Mouse (Mus musculus): ENCODE measurements around the gene Ralgps1. TPM values are rescaled to one million over a fixed set of nuclear protein-coding genes. Genes with fewer than 3 reads are reported as not detected.

The Ralgps1 gene
- polyA plus RNA-seq, 1 experiment from 2014 or later, result 1.1 TPM

GRCm38 (mm10) chr2:33154751-33155372, 216.4 kb downstream of the Ralgps1 start:
- Histone ChIP-seq H3K9ac (ENCODE audit: low read depth, low read length) (no peak overlapping the region), H3K27ac (ENCODE audit: low read length) (no peak overlapping the region), H3K4me3 (ENCODE audit: low read depth, low read length) (no peak overlapping the region), H3K27me3 (ENCODE audit: control insufficient read depth, insufficient read depth, low read depth, low read length) (no peaks in the 10 kb centered on the region), H3K4me2 (ENCODE audit: low read depth, low read length) (no peak overlapping the region), H3K4me1 (ENCODE audit: control insufficient read depth, low read depth, low read length) (no peaks in the 10 kb centered on the region; the same call in 1 of the 2 replicates), H3K9me3 (replicated peaks; ENCODE audit: control insufficient read depth, low read length) (no peaks in the 10 kb centered on the region), H3K36me3 (ENCODE audit: control insufficient read depth, insufficient read depth) (no peaks in the 10 kb centered on the region)
- WGBS (ENCODE audit: insufficient replicate concordance), result 29% methylated on average over 5 of the region's 5 CpGs
- no peak for ATAC-seq (ENCODE audit: low read depth)

GRCm38 (mm10) chr2:33146994-33147393, 224.3 kb downstream of the Ralgps1 start:
- no peaks in the 10 kb centered on the region for H3K36me3 ChIP-seq (ENCODE audit: control insufficient read depth, insufficient read depth)
- WGBS (ENCODE audit: insufficient replicate concordance), result 70% methylated on average over 4 of the region's 4 CpGs

GRCm38 (mm10) chr2:33143292-33143691, 228.0 kb downstream of the Ralgps1 start:
- Histone ChIP-seq H3K4me3 (ENCODE audit: low read depth, low read length) (no peak overlapping the region), H3K9ac (ENCODE audit: low read depth, low read length) (no peak overlapping the region), H3K27ac (ENCODE audit: low read length) (no peak overlapping the region), H3K9me3 (replicated peaks; ENCODE audit: control insufficient read depth, low read length) (no peaks in the 10 kb centered on the region), H3K4me1 (ENCODE audit: control insufficient read depth, low read depth, low read length) (no peaks in the 10 kb centered on the region), H3K27me3 (ENCODE audit: control insufficient read depth, insufficient read depth, low read depth, low read length) (no peaks in the 10 kb centered on the region), H3K4me2 (ENCODE audit: low read depth, low read length) (no peak overlapping the region), H3K36me3 (ENCODE audit: control insufficient read depth, insufficient read depth) (no peaks in the 10 kb centered on the region)
- no peak for ATAC-seq (ENCODE audit: low read depth)
- 58% methylated on average over 2 of the region's 2 CpGs for WGBS (ENCODE audit: insufficient replicate concordance)

More at GRCm38 (mm10) chr2:33146994-33147393, 224.3 kb downstream of the Ralgps1 start:
- Histone ChIP-seq H3K4me2 (ENCODE audit: low read depth, low read length) (no peak overlapping the region), H3K9ac (ENCODE audit: low read depth, low read length) (no peak overlapping the region), H3K4me1 (ENCODE audit: control insufficient read depth, low read depth, low read length) (no peaks in the 10 kb centered on the region), H3K4me3 (ENCODE audit: low read depth, low read length) (no peak overlapping the region), H3K27me3 (ENCODE audit: control insufficient read depth, insufficient read depth, low read depth, low read length) (no peaks in the 10 kb centered on the region), H3K9me3 (replicated peaks; ENCODE audit: control insufficient read depth, low read length) (no peaks in the 10 kb centered on the region), H3K27ac (ENCODE audit: low read length) (no peak overlapping the region)
- no peak for ATAC-seq (ENCODE audit: low read depth)

- Histone ChIP-seq H3K4me2 (ENCODE audit: low read depth, low read length) (no peak overlapping the region), H3K9ac (ENCODE audit: low read depth, low read length) (no peak overlapping the region), H3K4me1 (ENCODE audit: control insufficient read depth, low read depth, low read length) (no peaks in the 10 kb centered on the region), H3K27ac (ENCODE audit: low read length) (no peak overlapping the region), H3K4me3 (ENCODE audit: low read depth, low read length) (no peak overlapping the region), H3K36me3 (ENCODE audit: control insufficient read depth, insufficient read depth) (no peaks in the 10 kb centered on the region), H3K27me3 (ENCODE audit: control insufficient read depth, insufficient read depth, low read depth, low read length) (peaks cover 2% of the 10 kb centered on the region; the same call in 1 of the 2 replicates), H3K9me3 (replicated peaks; ENCODE audit: control insufficient read depth, low read length) (no peaks in the 10 kb centered on the region)
- ATAC-seq (ENCODE audit: low read depth), result no peak
- WGBS (ENCODE audit: insufficient replicate concordance), result 42% methylated on average over 2 of the region's 2 CpGs
Measured at GRCm38 (mm10) chr2:33138491-33138890, 232.8 kb downstream of the Ralgps1 start.

- ATAC-seq (ENCODE audit: low read depth), result no peak
- 66% methylated on average over 4 of the region's 4 CpGs for WGBS (ENCODE audit: insufficient replicate concordance)
Measured at GRCm38 (mm10) chr2:33137731-33138130, 233.6 kb downstream of the Ralgps1 start.

GRCm38 (mm10) chr2:33137244-33137643, 234.0 kb downstream of the Ralgps1 start:
- H3K9me3 ChIP-seq (replicated peaks; ENCODE audit: control insufficient read depth, low read length), result no peaks in the 10 kb centered on the region
- no peak for ATAC-seq (ENCODE audit: low read depth)

More at GRCm38 (mm10) chr2:33137731-33138130, 233.6 kb downstream of the Ralgps1 start:
- Histone ChIP-seq H3K36me3 (ENCODE audit: control insufficient read depth, insufficient read depth) (no peaks in the 10 kb centered on the region), H3K27ac (ENCODE audit: low read length) (no peak overlapping the region), H3K9ac (ENCODE audit: low read depth, low read length) (no peak overlapping the region), H3K4me2 (ENCODE audit: low read depth, low read length) (no peak overlapping the region), H3K4me3 (ENCODE audit: low read depth, low read length) (no peak overlapping the region), H3K9me3 (replicated peaks; ENCODE audit: control insufficient read depth, low read length) (no peaks in the 10 kb centered on the region), H3K27me3 (ENCODE audit: control insufficient read depth, insufficient read depth, low read depth, low read length) (peaks cover 6% of the 10 kb centered on the region), H3K4me1 (ENCODE audit: control insufficient read depth, low read depth, low read length) (no peaks in the 10 kb centered on the region)

GRCm38 (mm10) chr2:33136366-33136765, 234.9 kb downstream of the Ralgps1 start:
- no peaks in the 10 kb centered on the region for H3K36me3 ChIP-seq (ENCODE audit: control insufficient read depth, insufficient read depth)
- H3K4me2 ChIP-seq (ENCODE audit: low read depth, low read length), result no peak overlapping the region
- WGBS (ENCODE audit: insufficient replicate concordance), result 81% methylated on average over 6 of the region's 6 CpGs
- H3K27ac ChIP-seq (ENCODE audit: low read length), result no peak overlapping the region
- ATAC-seq (ENCODE audit: low read depth), result no peak
- peaks cover 5% of the 10 kb centered on the region for H3K4me1 ChIP-seq (ENCODE audit: control insufficient read depth, low read depth, low read length)
- no peaks in the 10 kb centered on the region for H3K9me3 ChIP-seq (replicated peaks; ENCODE audit: control insufficient read depth, low read length)
- H3K9ac ChIP-seq (ENCODE audit: low read depth, low read length), result no peak overlapping the region
- no peak overlapping the region for H3K4me3 ChIP-seq (ENCODE audit: low read depth, low read length)
- H3K27me3 ChIP-seq (ENCODE audit: control insufficient read depth, insufficient read depth, low read depth, low read length), result peaks cover 20% of the 10 kb centered on the region

More at GRCm38 (mm10) chr2:33137244-33137643, 234.0 kb downstream of the Ralgps1 start:
- Histone ChIP-seq H3K9ac (ENCODE audit: low read depth, low read length) (no peak overlapping the region), H3K36me3 (ENCODE audit: control insufficient read depth, insufficient read depth) (no peaks in the 10 kb centered on the region), H3K4me1 (ENCODE audit: control insufficient read depth, low read depth, low read length) (no peaks in the 10 kb centered on the region), H3K4me3 (ENCODE audit: low read depth, low read length) (no peak overlapping the region), H3K27me3 (ENCODE audit: control insufficient read depth, insufficient read depth, low read depth, low read length) (peaks cover 11% of the 10 kb centered on the region), H3K4me2 (ENCODE audit: low read depth, low read length) (no peak overlapping the region), H3K27ac (ENCODE audit: low read length) (no peak overlapping the region)
- 71% methylated on average over 9 of the region's 9 CpGs for WGBS (ENCODE audit: insufficient replicate concordance)

- WGBS (ENCODE audit: insufficient replicate concordance), result 49% methylated on average over 7 of the region's 7 CpGs
- Histone ChIP-seq H3K36me3 (ENCODE audit: control insufficient read depth, insufficient read depth) (no peaks in the 10 kb centered on the region), H3K27ac (ENCODE audit: low read length) (no peak overlapping the region), H3K4me2 (ENCODE audit: low read depth, low read length) (no peak overlapping the region), H3K4me3 (ENCODE audit: low read depth, low read length) (no peak overlapping the region), H3K27me3 (ENCODE audit: control insufficient read depth, insufficient read depth, low read depth, low read length) (peaks cover 24% of the 10 kb centered on the region), H3K4me1 (ENCODE audit: control insufficient read depth, low read depth, low read length) (peaks cover 17% of the 10 kb centered on the region), H3K9me3 (replicated peaks; ENCODE audit: control insufficient read depth, low read length) (no peaks in the 10 kb centered on the region), H3K9ac (ENCODE audit: low read depth, low read length) (no peak overlapping the region)
- ATAC-seq (ENCODE audit: low read depth), result no peak
Measured at GRCm38 (mm10) chr2:33134766-33135490, 236.4 kb downstream of the Ralgps1 start.

GRCm38 (mm10) chr2:33132306-33132705, 239.0 kb downstream of the Ralgps1 start:
- H3K4me2 ChIP-seq (ENCODE audit: low read depth, low read length), result no peak overlapping the region
- ATAC-seq (ENCODE audit: low read depth), result no peak
- WGBS (ENCODE audit: insufficient replicate concordance), result 4% methylated on average over 7 of the region's 7 CpGs

More at GRCm38 (mm10) chr2:33132306-33132705, 239.0 kb downstream of the Ralgps1 start:
- Histone ChIP-seq H3K27me3 (ENCODE audit: control insufficient read depth, insufficient read depth, low read depth, low read length) (peaks cover 38% of the 10 kb centered on the region), H3K9me3 (replicated peaks; ENCODE audit: control insufficient read depth, low read length) (no peaks in the 10 kb centered on the region), H3K36me3 (ENCODE audit: control insufficient read depth, insufficient read depth) (no peaks in the 10 kb centered on the region), H3K4me3 (ENCODE audit: low read depth, low read length) (no peak overlapping the region), H3K4me1 (ENCODE audit: control insufficient read depth, low read depth, low read length) (peaks cover 21% of the 10 kb centered on the region), H3K9ac (ENCODE audit: low read depth, low read length) (no peak overlapping the region), H3K27ac (ENCODE audit: low read length) (no peak overlapping the region)

Measured in liver, embryonic 16.5 days (tissue).